Mouse (Mus musculus) fat pad, adult 2 months (tissue): ENCODE results near the gene Zfp651.

Experiments
- DNase-seq: peaks from one replicate; pipeline ENCODE4 v3.0.0-alpha.2; 2011; ENCODE audit warnings: low read depth, low spot score; ENCODE audit errors: extremely low read depth

Zfp651 gene

GRCm38 (mm10) chr9:121810081-121810821 lies 51.1 kb downstream of the Zfp651 start:
- DNase-seq, result no peak

GRCm38 (mm10) chr9:121815183-121815582 lies 56.1 kb downstream of the Zfp651 start:
- no peak for DNase-seq

GRCm38 (mm10) chr9:121819073-121819770 lies 60.1 kb downstream of the Zfp651 start:
- DNase-seq, result no peak

DNA sequence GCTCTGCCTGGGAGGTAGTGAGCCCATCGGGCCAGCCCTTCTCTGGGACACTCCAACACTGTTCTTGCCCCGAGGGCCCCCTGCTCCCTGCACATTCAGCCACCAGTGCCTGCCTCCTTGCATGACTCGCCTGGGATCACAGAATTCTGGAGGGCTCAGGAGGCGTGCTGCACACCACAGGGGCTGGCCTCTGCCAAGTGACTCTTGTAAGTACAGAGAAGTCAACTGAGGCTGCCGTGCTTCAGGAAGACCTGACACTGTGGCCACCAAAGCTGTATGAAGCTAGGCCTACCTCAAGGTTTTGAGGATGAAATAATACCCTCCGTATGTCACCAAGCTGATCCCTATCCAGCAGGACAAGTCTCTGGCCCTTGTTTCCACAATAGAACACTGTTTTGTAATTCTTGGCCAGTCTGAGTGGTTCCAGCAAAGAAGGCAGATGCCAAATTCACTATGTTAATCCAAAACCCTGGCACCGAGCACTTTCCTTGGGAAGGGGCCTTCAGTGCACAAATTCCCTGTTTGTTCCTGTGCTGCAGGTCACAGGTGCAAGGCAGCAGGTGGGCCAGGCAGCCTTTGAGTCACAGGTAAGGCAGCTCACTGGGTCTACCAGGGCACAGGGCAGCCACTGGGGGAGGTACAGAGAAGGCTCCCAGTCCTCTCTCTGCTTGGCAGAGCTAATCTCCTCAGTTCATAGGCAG lies 60.8 kb downstream of the Zfp651 start:
- peak; percentile 76 for DNase-seq

- no peak for DNase-seq
Measured at GRCm38 (mm10) chr9:121820765-121821164, 61.6 kb downstream of the Zfp651 start.
